Mouse (Mus musculus): ENCODE measurements at regions not wholly inside any gene's neighbourhood (a gene's known extent, or its start where the extent isn't known, plus 50 kb on each side); places are given as distances from the start of the nearest gene placed in this dataset.
A peak's percentile ranks its signal among the peaks of the same experiment; 100 is the strongest.

DNA sequence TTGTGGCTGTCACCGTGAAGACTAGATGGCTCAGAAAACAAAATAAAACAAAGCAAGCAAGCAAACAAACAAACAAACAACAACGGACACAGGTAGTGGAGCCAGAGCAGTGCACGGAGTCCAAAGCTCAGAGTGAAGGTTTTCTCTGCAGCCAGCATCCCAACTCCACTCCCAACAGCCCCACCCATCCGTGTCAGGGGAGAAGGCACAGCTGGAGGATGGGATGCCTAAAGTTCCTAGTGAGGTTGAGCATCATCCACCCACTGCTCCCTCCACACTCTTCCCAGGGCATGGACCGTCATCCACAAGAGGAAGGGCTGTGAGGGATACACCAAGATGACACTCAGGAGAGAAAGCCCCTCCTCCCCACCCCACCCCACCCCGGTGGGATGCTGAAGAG lies 421.8 kb upstream of the Tbx3 start:
- DNase-seq: no peak

DNA sequence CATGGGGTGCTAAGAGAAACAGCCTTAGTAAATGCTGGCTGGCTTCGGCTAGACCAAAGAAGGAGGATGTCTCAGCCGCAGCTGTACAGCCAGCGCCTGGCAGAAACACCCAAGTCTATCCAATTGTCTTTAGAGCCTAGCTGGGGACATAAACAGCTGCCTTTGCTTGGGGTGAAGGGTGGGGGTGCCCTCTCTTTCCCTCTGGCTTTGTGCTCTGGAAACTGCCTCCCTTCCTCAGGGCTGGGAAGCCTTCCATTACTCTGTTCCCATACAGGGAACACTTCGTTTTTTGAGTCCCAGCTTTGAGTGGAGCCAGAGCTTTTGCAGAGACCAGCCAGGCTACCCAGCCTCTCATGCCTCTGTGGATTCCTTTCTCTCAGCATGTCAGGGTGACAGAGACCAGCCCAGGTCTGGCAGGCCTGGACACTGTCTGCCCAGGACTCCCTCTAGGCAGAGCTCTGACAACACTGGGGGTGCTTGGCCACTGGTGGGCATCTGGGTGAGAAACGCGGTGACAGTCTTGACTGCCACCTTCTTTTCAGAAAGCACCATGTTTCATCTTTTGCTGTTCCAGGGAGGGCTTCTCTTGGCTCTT lies 421.2 kb upstream of the Tbx3 start:
- no peak for DNase-seq

DNA sequence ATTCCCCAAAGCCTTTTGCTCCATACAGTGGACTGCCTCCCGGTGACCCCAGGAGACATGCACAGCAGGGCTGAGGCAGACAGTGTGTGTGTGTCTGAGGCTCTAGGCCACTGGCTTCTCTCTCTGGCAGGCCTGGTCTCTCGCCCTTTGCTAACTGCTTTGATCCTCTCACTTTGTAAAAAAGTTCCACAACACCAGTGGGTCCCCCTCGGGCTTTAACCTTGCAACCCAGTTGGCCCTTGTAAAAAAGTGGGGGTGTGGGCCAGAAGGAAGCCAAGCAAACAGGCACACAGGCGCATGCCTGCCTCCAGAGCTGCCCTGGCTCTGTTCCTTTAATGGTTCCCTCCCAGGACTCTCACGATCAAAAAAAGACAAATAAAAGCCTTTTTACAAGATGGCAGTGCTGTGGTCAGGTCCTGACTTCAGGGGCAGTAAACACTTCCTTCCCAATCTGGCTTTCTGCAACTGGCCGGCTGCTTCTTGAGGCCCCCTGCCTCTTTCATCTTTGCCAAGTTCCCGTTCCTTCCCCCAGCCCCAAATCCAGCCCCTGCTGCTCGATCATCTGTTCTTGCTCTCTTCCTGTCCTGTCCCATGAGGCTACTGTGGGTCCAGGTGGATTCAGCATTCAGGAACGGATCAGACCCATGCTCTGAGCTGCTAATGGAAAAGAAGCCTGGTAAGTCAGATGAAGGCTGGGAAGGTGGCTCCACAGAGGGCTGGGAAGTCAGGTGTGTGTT lies 419.0 kb upstream of the Tbx3 start:
- DNase-seq: no peak

DNA sequence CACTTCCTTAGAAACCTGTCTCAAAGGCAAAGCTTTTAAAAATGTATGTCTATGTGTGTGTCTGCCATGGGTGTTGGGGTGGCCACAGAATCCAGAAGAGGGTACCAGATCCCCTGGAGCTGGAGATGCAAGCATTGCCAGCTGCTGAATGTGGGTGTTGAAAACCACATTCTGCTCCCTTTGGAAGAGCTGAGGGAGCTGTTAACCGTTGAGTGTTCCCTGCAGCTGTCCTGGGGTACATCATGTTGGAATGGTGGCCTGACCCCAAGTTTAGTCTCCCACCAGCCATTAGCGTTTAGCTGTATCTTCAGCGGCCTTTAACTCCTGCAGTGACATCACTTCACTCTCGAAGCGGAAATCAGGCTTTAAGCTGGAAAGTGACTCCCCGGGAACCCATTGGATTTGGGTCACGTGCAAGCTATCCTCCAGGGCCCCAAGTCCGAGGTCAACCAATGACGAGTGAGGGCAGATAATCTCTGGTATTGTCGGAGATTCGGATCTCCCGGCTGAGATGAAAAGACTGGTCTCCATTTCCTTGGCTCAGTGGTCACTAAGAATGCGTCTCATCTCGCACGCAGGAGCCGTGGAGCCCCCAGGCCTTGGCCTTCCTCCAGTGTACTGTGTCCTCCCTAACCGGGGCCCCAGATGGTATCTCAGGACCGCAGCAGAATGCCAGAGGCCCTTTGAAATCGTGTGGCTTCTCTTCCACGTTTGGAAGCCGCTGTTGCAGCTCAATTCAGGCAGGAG lies 412.9 kb upstream of the Tbx3 start:
- DNase-seq: no peak

DNA sequence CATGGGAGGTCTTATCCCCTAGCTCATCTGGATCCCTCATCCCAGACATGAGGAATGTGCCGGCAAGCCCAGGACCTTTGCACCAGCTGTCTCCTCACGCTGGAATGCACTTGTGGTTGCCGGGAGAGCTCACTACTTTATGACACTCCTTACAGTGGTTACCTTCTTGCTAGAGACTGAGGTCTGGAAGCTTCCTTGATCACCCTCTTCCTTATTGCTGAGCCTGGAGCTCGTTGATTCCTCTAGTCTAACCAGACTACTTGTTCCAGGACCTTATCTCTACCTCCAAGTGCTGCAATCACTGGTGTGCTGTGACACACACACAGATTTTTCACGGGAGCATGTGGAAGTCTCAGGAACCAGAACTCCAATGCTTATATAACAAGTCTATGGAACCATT lies 411.6 kb upstream of the Tbx3 start:
- DNase-seq: no peak

DNA sequence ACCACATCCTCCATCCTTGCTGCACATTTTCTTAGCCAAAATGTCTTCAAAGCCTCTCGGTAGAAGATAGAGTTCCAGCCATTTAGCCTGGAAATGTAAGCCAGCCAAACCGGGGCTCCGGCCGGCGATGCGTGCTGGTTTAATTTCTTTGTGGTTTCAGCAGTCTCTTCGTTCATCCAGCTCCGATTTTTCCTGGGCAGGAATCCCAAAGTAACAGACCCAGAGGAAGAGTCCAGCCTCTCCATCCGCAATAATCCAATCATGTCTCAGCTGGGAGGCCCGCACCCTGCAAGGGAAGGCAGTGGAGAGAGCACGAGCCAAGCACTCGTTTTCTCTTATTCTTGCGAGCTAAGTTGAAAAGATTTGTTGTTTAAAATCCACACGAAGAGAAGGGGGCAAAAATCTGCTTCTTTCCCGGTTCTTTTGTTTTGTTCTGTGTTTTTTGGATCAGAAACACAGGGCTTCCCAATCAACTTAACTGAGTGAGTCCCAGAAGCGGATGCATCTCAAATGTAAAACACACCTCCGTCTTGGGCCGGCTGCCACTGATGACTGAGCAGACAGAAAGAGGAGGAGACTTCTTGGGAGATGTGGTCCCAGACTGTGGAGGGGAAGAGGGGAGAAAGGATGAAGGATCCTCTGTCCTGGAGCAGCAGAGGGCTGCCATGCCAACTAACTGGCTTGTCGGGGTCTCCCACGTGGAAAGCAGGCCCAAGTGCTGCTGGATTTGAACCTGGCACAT lies 405.1 kb upstream of the Tbx3 start:
- peak; percentile 3 for DNase-seq

DNA sequence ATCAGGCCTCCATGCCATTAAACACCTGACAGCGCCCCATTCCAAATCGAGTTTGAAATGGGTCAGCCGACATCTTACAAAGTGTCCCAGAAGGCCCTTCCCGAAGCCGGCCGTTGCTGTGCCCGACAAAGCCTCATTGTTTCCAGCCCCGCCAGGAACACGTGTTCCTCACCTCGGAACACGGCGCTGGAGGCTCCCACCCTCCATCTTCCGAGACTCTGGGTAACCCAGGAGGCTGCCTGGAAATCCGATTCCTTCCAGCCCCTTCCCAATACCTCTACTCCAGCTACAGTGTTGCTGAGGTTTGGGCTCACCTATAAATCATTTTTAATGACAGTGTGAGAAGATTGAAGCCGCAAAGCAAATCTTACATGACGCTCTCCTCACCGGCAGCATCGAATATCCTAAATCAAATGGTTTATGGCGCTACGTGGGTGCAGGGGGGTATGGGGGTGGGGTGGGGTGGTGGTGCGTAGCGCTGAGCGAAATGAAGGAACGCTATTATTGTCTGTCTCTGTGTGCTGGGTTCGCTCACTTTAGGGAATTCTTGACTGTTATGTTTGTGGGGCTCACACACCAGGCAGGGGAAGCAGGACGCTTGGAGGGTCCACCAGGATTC lies 399.1 kb upstream of the Tbx3 start:
- no peak for DNase-seq

DNA sequence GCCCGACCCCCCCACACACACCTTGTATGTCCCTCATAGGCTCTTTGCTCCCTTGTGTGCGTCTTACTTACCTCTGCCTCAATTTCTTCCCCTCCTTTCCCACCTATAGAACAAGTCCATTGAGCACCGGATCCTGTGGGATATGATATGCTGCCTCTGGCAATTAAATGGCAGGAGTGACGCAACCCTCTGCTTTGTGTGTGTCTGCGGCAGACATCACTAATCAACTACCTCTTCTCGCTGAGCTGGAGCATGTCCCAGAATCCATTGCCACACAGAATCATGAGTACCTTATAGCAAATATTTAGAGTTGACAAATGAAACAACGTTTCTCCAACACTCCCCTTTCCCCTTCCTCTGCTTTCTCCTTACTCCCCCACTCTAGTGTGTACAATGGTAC lies 397.3 kb upstream of the Tbx3 start:
- no peak for DNase-seq

DNA sequence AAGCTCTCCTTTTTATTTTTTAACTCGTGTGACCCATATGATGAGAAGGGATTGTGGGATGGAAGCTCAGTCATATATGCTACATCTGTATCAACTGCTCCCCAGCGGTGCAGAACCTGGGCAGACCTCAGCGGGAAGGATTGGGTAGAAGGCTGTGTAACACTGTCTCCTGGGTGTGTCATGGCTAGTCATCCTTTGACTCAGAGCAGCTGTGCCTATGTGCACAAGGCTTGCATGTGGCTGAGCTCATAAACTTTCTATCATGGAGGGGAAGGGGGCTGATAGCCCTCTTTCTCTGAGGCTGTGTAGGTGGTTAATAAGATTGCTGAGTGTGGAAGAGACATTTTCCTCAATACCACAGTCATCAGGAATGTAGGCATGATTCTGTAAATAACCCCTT lies 396.9 kb upstream of the Tbx3 start:
- DNase-seq: no peak

DNA sequence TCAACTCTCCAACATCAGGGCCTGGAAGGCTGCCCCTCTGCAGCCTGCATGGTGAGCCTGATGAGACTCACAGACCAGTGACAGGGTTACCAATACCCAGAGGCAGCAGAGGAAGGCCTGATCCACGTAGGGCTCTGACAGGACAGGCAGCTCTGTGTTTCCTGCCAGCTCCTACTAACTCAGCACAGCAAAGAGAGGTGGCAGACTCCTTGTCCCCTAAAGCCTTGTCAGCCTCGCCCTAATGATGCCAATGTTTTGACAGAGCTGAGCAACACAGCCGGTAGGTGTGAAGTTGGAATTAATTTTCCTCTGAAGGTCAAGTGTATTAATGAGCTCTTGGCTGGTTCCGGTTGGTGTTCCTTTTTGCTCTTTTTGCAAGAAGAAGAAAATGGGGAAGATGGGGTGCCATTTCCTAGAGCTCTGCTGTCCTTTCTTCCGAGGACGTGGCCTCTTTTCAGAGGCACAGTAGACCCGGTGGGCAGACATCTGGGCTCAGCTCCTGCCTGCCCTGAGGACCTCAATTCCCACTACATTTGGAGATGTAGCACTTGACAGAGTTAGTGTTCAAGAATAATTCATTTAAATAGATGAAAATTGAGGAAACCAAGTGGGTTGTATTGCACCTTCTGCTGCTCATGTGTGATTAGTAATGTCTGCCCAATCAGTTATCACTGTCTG lies 395.5 kb upstream of the Tbx3 start:
- no peak for DNase-seq

DNA sequence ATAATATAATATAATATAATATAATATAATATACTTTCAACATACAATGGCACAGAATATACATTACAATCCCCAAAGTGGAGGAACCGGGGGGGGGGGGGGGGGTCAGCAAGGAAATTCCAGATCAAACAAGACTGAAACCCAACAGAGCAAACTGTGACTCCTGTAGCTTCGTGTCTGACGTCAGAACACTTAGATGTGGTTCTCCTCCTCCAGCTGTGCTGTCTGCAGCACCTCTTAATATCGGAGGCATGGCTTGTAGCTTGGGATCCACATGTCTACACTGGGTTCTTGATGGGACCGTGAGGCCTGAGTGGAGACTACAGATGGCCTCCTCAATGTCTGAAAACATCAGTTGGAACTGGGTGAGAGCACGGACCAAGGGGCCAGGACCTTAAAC lies 390.3 kb upstream of the Tbx3 start:
- no peak for DNase-seq

DNA sequence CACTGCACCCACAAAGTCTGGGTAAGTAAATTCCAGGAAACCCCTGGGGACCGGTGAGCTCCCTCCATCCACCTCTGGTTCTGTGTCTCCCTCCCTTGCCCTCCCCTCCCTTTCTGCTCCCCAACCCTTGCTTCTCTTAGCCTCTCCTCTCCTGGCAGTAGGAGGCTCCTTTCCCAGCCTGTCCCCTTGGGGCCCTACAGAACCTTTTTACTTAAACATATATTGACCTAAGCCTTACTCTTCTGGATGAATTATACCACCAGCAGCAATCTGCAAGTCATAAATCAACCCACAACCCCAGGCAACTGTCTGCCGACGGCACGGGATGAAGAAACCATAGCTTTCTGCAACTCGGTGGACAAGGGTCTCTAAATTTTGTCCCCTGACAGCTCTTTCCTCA lies 380.7 kb upstream of the Tbx3 start:
- DNase-seq: no peak

DNA sequence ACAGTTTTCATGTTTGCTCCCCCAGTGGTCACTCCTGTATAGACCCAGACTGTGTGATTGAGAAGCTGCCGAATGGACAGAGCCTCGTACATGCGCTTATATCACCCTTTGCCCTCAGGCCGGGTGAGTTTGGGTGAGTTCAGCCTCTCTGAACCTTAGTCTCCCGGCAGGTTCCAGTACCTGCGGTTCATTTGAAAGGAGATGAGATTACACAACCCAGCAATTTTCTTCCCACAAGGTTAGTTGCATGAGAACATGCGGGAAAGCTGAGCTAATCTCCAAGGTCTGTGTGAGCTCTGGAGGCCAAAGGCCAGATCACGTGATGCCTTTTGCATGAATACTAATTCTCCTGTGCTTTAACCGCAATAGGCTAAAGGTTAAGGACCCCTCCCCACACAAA lies 378.1 kb upstream of the Tbx3 start:
- DNase-seq: peak; percentile 65

DNA sequence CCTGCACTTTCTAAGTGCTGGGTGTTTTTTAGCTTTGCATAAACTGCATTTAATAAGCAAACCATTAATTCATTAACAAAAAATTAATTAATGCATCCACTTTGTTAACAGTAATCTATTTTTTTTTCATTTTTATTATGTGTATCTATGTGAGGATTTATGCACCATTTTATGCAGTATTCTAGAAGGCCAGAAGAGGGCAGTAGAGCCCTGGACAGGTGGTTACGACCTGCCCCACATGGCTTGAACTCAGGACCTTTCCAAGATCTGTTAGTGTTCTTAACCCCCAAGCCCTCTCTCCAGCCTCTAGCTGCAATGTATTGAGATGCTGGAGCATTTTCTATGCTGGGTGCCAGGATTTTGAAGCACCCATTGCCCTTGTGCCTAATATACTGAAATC lies 377.6 kb upstream of the Tbx3 start:
- DNase-seq: no peak

DNA sequence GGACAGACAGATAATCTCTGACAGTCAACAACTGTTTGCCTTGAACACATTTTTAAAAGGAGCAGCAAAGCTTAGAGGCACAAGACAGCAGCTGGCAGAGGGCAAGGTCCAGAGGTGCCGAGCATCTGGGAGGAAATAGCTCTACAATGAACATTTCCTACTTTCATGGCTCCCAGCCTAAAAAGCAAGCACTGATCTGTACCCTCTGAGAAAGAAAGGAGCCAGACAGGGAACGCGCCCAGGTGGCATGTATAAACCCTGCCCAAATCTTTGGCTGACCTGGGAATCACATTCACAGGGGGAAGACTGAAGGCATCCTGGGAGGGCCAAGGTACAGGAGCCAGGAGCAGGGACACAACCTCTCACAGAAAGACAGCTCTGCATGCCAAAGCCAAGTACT lies 371.2 kb upstream of the Tbx3 start:
- peak; percentile 65 for DNase-seq

DNA sequence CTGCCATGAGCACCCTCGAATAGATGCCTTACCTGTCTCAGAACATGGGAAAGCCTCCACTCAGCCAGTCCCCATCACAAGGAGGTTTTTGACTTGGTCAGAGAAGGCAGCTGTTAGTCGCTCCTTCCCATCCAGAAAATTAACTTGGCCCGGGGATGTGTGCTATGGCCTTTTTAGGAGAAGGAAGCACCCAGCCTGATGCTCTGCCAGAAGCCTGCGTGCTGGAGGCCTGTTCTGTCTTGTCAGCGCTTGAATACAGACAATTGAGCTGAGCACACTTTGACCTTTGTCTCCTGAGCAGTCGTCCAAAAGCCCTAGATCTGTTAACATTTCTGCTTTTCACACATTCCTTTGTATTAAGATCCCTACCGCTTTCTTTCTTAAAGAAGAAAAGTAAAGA lies 370.4 kb upstream of the Tbx3 start:
- DNase-seq: peak; percentile 86

DNA sequence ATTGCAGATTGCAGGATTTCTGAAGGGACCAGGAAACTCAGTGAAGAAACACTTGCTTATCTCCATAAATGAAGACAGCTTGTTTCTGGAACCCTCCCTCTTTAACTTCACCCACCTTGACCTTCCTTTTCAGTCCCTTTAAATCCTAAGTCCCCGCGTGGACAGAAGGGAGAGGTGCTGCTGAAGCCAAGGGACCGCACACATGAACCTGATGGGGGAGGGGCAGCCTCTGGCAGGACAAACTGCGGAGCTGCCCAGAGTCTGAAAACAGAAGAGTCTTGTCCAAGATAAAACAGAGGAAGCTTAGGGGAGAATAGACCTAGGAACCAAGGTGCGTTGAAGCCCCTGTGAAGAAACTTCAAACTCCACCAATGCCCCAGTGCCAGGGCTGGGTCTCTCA lies 368.9 kb upstream of the Tbx3 start:
- peak; percentile 23 for DNase-seq

DNA sequence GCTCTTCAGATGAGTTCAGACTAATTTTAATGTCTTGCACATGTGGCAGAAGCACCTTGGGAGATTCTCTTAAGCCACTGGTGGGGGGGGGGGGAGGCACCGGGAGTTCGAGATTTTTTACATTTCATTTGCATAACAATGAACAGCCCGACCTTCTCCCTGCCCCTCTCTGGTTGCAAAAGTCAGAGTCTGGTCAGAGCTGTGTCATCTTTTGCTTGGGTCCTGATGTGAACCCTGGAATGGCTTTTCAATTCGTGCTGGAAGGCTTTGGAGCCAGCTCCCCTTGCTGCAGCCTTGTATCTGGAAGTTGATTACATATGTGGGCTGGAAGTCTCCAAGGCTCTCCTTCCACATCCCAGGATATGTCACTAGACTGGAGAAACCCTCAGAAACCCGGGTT lies 365.7 kb upstream of the Tbx3 start:
- DNase-seq: no peak

DNA sequence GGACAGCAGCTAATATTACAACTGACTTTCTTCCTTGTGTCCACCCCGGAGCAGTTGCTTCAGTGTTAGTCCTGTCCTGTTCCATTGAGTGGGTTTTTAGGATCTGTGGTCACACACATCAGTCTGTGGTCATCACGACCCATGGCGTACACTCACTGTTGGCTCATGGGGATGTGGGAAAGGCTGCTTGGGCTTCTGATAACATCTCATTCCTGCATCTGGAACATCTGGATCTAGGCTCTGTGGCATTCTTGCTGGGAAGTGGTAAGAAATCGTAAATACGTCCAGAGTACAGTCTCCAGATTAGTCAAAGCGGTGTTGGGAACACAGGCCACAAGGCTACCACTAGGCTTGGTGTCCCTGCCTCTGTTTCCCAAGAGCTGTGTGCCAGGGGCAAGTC lies 362.7 kb upstream of the Tbx3 start:
- no peak for DNase-seq

DNA sequence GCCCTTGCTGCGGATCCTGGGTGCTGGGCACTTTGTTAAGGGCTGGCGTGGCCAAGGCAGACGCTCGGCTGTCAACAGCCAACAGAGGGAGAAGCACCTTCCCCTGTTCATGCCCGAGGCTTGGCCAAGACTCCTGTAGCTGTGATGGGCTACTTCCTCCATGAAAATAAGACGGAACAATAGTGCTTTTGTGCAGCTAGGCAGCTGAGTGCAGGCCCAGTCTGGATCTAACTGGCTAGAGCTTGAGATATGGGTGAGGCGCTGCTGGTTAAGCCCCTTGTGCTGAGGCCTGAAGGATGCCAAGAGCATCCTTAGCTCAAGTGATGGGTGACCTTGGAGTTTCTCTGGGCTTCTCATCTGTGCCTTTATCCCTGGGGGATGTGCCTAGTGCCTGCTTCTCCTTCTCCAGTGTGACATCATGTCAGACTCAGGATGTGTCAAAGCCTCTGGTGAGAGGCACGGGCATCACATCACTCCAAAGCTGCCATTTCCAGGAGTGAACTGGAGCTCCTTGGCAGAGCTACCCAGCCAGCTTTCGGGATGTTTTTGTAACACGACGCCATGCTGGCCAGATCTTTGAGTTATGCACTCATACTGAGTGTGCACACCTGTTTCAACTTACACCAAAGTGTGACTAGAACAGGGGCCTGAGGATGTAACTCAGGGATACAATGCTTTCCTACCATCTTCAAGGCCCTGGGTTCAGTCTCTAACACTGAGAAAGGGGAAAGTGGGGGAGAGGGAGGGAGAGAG lies 360.1 kb upstream of the Tbx3 start:
- no peak for DNase-seq

DNA sequence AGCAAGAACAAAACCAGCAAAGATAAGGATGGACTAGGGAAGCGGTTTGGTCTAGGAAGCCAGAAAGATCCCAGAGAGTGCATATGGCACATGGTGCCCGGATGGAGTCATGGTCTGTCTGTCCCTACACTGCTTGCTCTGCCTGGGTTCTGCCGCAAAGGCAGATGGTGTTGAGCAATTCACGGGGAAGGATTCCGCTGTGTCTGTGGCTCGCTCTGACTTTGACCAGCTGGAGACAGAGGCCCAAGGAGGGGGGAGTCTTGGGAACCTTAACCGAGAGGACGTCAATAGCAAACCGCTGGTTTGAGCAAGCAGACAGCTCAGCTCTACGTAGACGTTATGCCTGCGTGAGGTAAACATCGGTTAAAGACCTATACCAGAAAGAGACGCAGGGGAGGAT lies 357.7 kb upstream of the Tbx3 start:
- DNase-seq: no peak

DNA sequence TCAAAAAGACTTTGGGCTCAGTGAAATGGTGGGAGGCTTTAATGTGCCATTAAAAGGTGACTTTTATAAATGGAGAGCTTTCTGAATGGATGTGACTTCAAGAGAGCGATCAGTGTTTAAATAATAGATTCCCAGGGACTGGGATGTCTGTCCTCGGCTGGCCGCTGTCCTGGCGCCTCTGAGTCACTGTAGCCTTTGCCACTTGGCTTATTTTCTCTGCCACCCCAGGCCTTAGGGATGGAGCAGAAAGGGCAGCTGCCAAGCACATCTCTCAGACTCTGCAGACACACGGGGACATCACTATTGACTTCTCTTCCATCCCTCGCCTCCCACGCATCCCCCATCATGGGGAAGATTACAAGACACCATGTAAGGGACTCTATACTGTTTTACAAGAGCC lies 355.3 kb upstream of the Tbx3 start:
- no peak for DNase-seq
